Comparison of ENCODE assay signal across 8 mouse cellular contexts in the genomic region with DNA sequence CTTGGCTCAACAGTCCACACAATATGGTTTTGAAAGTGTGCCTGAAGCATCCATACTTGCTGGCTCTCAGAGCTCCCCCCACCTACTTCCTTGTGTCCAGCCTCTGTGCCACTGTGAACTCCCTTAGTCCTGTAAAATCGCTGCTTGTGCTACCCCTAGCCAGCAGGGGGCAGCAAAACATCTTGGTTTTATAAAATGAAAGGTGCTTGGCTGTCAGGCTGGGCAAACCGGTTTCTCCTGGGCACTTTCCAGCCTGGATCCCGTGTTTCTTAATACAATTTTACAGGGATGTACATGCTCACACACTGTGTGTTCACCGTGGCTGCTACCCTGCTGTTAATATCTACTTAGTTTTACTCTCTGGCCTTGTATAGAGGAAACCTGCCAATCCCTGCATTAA.
DNase-seq lines count a peak whose midpoint lies in the region; ATAC-seq and TF ChIP-seq lines count a peak whose summit lies in the region.

No protein-coding gene starts in this region.

- ATAC-seq in intestine, embryonic 15.5 days, result peak; percentile 91
- ATAC-seq in midbrain, embryonic 12.5 days (ENCODE audit: low FRiP score, low read depth), result peak; percentile 69
- no peak for ATAC-seq in inflammation-experienced regulatory T-cells, adult 6 months

- H3K36me3 ChIP-seq in intestine, embryonic 15.5 days, result no peaks in the 10 kb centered on the region
- no peaks in the 10 kb centered on the region for H3K36me3 ChIP-seq in midbrain, embryonic 12.5 days

- no peak overlapping the region for H3K27ac ChIP-seq in cortical plate, adult 2 months (ENCODE audit: insufficient read depth, low read length)
- no peak overlapping the region for H3K27ac ChIP-seq in intestine, embryonic 15.5 days
- H3K27ac ChIP-seq in midbrain, embryonic 12.5 days (replicated peaks), result no peak overlapping the region

- no peak overlapping the region for H3K9ac ChIP-seq in intestine, embryonic 15.5 days
- no peak overlapping the region for H3K9ac ChIP-seq in midbrain, embryonic 12.5 days (replicated peaks)

- TF ChIP-seq CTCF in cortical plate, adult 2 months (IDR thresholded peaks at IDR 0.05; ENCODE audit: extremely low read depth, insufficient read depth, low read length), result peak; percentile 79

- no peak overlapping the region for H3K4me3 ChIP-seq in cortical plate, adult 2 months (ENCODE audit: insufficient read depth, low read length)
- H3K4me3 ChIP-seq in intestine, embryonic 15.5 days (replicated peaks), result no peak overlapping the region
- H3K4me3 ChIP-seq in midbrain, embryonic 12.5 days, result no peak overlapping the region

- no peaks in the 10 kb centered on the region for H3K9me3 ChIP-seq in intestine, embryonic 15.5 days
- no peaks in the 10 kb centered on the region for H3K9me3 ChIP-seq in midbrain, embryonic 12.5 days

- no peak overlapping the region for H3K4me2 ChIP-seq in intestine, embryonic 15.5 days (replicated peaks)
- H3K4me2 ChIP-seq in midbrain, embryonic 12.5 days (replicated peaks), result no peak overlapping the region

- H3K4me1 ChIP-seq in cortical plate, adult 2 months (ENCODE audit: control insufficient read depth, insufficient read depth, low read length), result no peaks in the 10 kb centered on the region
- no peaks in the 10 kb centered on the region for H3K4me1 ChIP-seq in intestine, embryonic 15.5 days (replicated peaks)
- H3K4me1 ChIP-seq in midbrain, embryonic 12.5 days, result peaks cover 18% of the 10 kb centered on the region

- no peak for TF ChIP-seq POLR2A in cortical plate, adult 2 months (IDR thresholded peaks at IDR 0.05; ENCODE audit: extremely low read depth, insufficient read depth, low read length)

- 5% methylated on average over 4 of the region's 4 CpGs for WGBS in intestine, embryonic 15.5 days
- WGBS in midbrain, embryonic 12.5 days, result 4% methylated on average over 4 of the region's 4 CpGs

- DNase-seq in adrenal gland, adult 8-10 months, result peak; percentile 39
- DNase-seq in gastrocnemius, postnatal 10 days, result peak; percentile 78
- DNase-seq in left cerebral cortex, postnatal 14 days (ENCODE audit: low spot score in 2 of 2), result peak; percentile 86
- DNase-seq in spleen, adult 12 weeks (ENCODE audit: low spot score), result peak; percentile 1

- no peaks in the 10 kb centered on the region; the same call in 1 of the 2 replicates for H3K27me3 ChIP-seq in intestine, embryonic 15.5 days (replicated peaks)
- H3K27me3 ChIP-seq in midbrain, embryonic 12.5 days, result no peaks in the 10 kb centered on the region

- intact Hi-C loops in left cerebral cortex, postnatal 14 days (cut with DNase I), result loop anchor here (1.0 kb wide), 1 partner anchor 1339 kb away; no protein-coding TSS in a partner anchor

Comparison
In these comparisons a context has a peak if more than half of its experiments do, and no peak if none do; other contexts are left out.
1. DNase-seq: peak in every context shown above with its lines; median percentile 86 in left cerebral cortex, postnatal 14 days; 78 in gastrocnemius, postnatal 10 days; 39 in adrenal gland, adult 8-10 months; 1 in spleen, adult 12 weeks.